Mouse (Mus musculus) bone marrow macrophage, adult 2 months (primary cell): ENCODE results near the gene Gm3604. TPM values are rescaled to one million over a fixed set of nuclear protein-coding genes. Genes with fewer than 3 reads are reported as not detected.
"Not testable (repeated sequence)": the region's sequence is repeated elsewhere in the genome, so short reads cannot be mapped to it uniquely, and the experiment has no call there.

Source experiments
- H3K27ac ChIP-seq: 2 replicates; pipeline ENCODE4 v1.5.1; 2012; ENCODE audit warnings: low read depth, low read length; ENCODE audit not compliant: insufficient read depth
- H3K4me1 ChIP-seq: 2 replicates; pipeline ENCODE4 v1.6.1; 2012; ENCODE audit warnings: low read length; ENCODE audit not compliant: control insufficient read depth, insufficient read depth
- H3K4me3 ChIP-seq: 2 replicates; pipeline ENCODE4 v1.5.1; 2012; ENCODE audit warnings: mild to moderate bottlenecking, low read length, moderate library complexity; ENCODE audit not compliant: insufficient read depth
- CTCF ChIP-seq: IDR thresholded peaks from 2 replicates; pipeline ENCODE4 v1.5.1; 2012; ENCODE audit warnings: low read depth, mild to moderate bottlenecking, low read length, moderate library complexity
- POLR2A ChIP-seq: IDR thresholded peaks from 2 replicates; pipeline ENCODE4 v1.6.1; 2012; ENCODE audit warnings: mild to moderate bottlenecking, low read depth, low read length, borderline replicate concordance
- polyA plus RNA-seq: library from polyadenylated mRNA; stranded (reverse); fragments of >200 nt; gene quantifications from 2 replicates; pipeline ENCODE4 v1.2.4, GENCODE M21; 2012; ENCODE audit not compliant: missing spikeins, insufficient read depth, insufficient read length

Gene Gm3604
- polyA plus RNA-seq = 2.4 and 2.5 TPM in 2 replicates

DNA sequence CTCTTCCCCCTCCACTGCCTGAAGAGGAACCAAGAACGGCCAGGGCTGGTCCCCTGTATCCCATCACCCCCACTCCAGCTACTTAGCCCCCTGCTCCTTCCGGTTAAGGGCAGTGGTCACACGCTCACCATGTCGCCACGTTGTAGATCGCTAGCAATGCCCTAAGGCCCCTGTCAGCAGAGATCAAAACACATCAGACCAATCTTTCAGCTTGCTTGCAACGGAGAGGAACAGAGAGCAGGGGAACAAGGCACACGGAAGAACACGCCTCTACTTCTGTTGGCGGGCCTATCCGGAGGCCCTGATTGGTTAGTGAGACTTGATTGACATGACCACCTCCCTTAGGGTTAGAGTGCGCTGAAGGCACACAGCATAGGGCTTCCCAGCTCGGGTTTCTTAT, at the start of gene Gm3604:
Gm3604 (minus strand) TSS at position 226 of the 400 bp plus-strand sequence.
- not testable (repeated sequence) for H3K4me1 ChIP-seq, H3K27ac ChIP-seq
- H3K4me3 ChIP-seq = peak within 1 kb of the TSS; percentile 77

DNA sequence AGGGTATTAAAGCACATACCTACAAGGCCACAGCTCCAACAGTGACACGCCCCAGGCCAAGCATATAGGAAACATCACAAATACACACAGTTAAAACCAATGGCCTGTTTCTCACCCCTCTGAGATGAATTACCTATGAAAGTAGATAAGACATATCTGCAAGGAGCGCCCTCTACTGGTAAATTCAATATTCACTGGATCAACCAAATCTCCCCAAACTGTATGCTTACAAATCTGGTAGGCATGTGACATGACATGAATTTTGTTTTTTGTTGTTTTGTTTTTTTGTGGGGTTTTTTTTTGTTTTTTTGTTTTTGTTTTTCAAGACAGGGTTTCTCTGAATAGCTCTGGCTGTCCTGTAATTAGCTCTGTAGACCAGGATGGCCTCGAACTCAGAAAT, 16.2 kb upstream of the Gm3604 start:
- not testable (repeated sequence) for H3K4me1 ChIP-seq, H3K27ac ChIP-seq, H3K4me3 ChIP-seq

DNA sequence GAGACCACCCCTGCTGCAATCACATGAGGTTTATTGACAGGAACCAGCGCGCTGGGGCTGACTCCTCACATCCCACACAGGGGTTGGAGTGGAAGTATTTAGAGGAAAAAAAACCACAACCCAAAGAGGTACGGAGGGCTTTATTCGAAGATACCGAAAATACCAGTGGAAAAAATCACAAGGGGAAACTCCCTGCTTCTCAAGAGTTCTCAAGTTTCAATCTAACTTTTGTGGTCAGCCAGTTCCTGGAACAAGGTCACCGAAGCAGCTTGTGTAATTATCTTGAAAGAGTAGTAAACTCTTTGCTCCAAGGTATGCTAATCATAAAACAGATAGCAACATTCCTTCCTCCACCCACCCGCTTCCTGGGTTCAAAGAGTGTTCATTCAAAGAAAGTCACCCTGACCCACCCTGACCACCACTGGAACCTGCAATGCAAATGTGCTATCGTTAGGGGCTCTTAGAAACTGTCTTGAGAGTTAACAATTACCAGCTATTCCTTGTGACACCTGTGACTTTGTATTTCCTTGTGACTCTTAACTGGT, 7.2 kb upstream of the Gm3604 start:
- H3K4me3 ChIP-seq, H3K4me1 ChIP-seq, H3K27ac ChIP-seq: not testable (repeated sequence)

DNA sequence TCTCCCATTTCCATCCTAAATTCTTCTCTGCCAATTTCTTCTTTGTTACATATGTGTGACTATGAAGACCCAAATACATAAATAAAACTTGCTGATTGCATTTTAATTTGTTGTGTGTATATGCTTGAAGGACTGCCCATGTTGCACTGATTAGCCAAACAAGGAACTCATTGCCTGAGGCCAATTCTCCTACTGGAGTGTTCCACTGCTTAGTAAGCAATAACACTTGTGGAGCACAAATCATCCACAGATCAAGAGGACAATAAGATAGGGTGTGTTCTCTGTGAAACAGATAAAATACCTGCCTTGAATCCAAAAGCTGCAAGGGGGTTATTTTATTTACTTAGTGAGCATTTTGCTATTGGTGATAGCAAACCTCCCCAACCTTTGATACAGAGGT, 51.2 kb downstream of the Gm3604 start:
- Histone ChIP-seq H3K4me3 (no peak overlapping the region), H3K27ac (no peak overlapping the region), H3K4me1 (no peaks in the 10 kb centered on the region)
- no peak for TF ChIP-seq CTCF
- no peak for TF ChIP-seq POLR2A

DNA sequence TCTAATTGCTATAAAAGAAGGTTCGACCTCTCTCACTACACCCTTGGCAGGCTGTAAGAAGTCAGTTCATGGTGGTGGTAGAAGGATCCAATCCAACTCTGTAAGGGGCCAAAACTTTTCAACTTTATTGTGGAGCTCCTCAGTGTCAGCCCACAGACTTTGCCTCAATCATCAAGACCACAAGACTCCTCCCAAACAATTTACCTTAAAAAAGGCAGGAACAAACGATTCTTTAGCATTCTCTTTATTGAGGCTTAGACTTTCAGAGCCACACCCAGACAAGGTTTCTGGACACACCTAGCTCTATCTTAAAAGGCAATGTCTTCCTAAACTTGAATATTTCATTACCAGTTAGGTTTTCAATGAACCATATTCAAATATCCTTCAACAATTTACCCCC, 51.6 kb downstream of the Gm3604 start:
- Histone ChIP-seq H3K4me3 (no peak overlapping the region), H3K27ac (no peak overlapping the region), H3K4me1 (no peaks in the 10 kb centered on the region)
- TF ChIP-seq CTCF = no peak
- no peak for TF ChIP-seq POLR2A

Other genes starting within 250 kb of the Gm3604 start
- gene Gm49359, start 83.7 kb upstream of the Gm3604 start, polyA plus RNA-seq = 16.3 and 18.2 TPM in 2 replicates
- gene Zfp935, start 175.3 kb upstream of the Gm3604 start, polyA plus RNA-seq = not detected in 2 replicates
- 10.2 and 11.2 TPM in 2 replicates for gene Zfp934, start 188.0 kb upstream of the Gm3604 start, polyA plus RNA-seq
- 3.7 and 8.1 TPM in 2 replicates for gene 6720489N17Rik, start 241.0 kb upstream of the Gm3604 start, polyA plus RNA-seq